Mouse (Mus musculus) bone marrow, adult 2 months (tissue): ENCODE measurements at regions not wholly inside any gene's neighbourhood (a gene's known extent, or its start where the extent isn't known, plus 50 kb on each side); places are given as distances from the start of the nearest gene placed in this dataset.

Source experiments
- H3K27ac ChIP-seq: fragments of 200-500 bp; 2 replicates; pipeline ENCODE4 v1.5.1; 2012; ENCODE audit warnings: low read depth, mild to moderate bottlenecking, control low read depth, inconsistent platforms, low read length; ENCODE audit not compliant: control insufficient read depth, poor library complexity, insufficient read depth
- H3K4me1 ChIP-seq: fragments of 200-500 bp; 2 replicates; pipeline ENCODE4 v1.6.1; 2011; ENCODE audit warnings: low read length; ENCODE audit not compliant: control insufficient read depth, insufficient read depth
- H3K4me3 ChIP-seq: fragments of 200-500 bp; replicated peaks from 2 replicates; pipeline ENCODE3; 2011; ENCODE audit warnings: mild to moderate bottlenecking, low read depth, low read length, control low read depth; ENCODE audit not compliant: control insufficient read depth
- CTCF ChIP-seq: fragments of 200-500 bp; IDR thresholded peaks from 2 replicates; pipeline ENCODE4 v1.5.1; 2011; ENCODE audit warnings: low read length, control low read depth; ENCODE audit not compliant: control insufficient read depth, insufficient read depth
- POLR2A ChIP-seq: fragments of 200-500 bp; IDR thresholded peaks from 2 replicates; pipeline ENCODE4 v1.6.1; 2011; ENCODE audit warnings: low read depth, mild to moderate bottlenecking, control low read depth, low read length, borderline replicate concordance; ENCODE audit not compliant: control insufficient read depth
- WGBS: fragments of 180-500 bp; shearing (Covaris S2); methylation state at CpG from one replicate; pipeline ENCODE4 v1.1.7; 2018; 5-methylcytosine and 5-hydroxymethylcytosine counted together

DNA sequence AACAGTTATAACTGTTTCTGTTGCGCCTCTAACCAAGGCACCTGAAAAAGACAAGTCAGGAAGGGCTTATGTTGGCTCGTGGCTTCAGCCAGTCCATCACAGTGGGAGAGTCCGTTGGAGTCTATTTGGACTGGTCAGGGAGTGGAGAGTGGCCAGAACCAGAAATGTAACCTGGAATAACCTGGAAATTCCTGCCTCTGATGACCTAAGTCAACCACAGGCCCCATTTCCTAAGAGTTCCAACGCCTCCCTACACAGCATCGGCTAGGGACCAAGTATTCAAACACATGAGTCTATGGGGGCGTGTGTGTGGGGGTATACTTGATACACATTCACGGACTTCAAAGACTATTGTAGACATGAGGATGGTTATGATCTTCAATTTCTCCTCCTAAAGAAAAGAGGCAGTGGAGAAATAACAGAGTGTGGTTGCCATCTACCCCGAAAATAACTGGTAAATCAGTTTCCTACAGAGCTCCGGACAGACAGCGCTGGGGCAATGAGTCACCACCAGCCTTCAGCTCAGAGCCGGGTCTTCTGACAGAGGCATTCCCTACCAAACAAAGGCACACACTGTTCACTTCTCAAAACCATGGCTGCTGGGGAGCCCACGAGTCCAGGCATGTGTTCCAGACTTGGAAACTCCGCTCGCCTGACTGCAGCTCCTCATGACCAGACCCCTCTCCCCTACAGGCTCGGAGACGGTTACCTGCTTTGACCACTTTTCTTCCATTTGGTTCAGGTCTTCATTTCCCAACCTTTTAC, 167.0 kb upstream of the Irx5 start:
- 84% methylated on average over 16 of the region's 16 CpGs for WGBS
- TF ChIP-seq CTCF (no peak), POLR2A (no peak)
- no peaks in the 10 kb centered on the region for H3K4me1 ChIP-seq
- no peak overlapping the region for H3K4me3 ChIP-seq
- no peak overlapping the region for H3K27ac ChIP-seq

DNA sequence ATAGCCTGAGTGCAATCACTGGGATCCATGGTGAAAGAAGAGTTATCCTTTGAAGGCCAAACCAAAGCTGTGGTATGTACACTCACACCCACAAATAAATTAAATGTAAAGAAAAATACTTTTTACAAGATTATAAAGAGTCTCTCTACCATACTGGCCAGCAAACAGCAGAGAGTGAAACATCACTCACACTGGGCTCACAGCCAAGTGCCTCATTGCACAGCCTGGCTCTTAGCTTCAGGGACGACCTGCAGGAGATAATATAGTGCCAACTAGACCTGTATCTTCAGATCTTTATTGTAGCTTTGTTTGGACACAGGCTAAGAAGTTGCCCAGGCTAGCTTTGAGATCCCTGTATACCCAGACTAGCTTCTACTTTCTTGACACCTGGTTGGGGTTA, 174.1 kb upstream of the Irx5 start:
- Histone ChIP-seq H3K4me1 (no peaks in the 10 kb centered on the region), H3K4me3 (no peak overlapping the region), H3K27ac (no peak overlapping the region)
- TF ChIP-seq POLR2A (no peak), CTCF (no peak)
- whole genome bisulfite sequencing, result 20% methylated on average over 1 of the region's 1 CpGs

DNA sequence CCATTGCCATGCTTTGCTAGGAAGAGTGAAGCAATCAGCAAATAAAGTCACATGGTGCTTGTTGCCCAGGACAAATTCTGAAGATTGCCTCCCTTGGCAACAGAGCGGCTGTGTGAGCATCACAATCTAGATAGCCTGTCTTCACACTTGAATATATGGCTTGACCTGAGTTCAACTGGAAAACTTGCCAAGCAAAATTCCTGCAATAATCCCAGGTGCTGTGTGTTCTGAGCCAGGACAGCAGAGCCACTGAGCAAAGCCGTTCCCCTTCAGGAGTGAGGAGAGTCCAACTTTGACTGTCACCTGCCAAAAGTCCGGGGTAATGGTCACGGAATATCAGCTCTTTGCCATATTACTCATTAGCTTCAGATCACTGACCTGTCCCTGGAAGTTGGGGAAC, 176.8 kb upstream of the Irx5 start:
- Histone ChIP-seq H3K4me1 (no peaks in the 10 kb centered on the region), H3K4me3 (no peak overlapping the region), H3K27ac (no peak overlapping the region)
- WGBS, result 80% methylated on average over 4 of the region's 4 CpGs
- TF ChIP-seq POLR2A, result no peak
- no peak for TF ChIP-seq CTCF

DNA sequence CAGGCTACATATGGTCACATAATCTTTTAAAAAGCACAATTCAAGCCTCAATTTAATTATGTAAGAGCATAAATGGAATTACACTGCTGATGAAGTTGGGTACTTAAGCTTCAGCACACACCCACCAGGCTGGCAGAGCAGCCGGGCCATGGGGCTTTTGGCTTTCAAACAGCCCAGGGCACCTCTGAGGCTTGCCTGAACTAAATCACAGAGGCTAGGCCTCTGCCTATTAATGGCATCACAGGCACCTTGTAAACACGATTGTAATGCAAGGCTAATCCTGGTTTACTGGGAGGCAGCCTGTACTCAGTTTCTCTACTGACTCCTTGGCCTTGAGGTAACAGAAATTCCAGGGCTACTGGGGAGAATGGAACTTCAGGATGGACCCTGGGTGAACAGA, 178.1 kb upstream of the Irx5 start:
- WGBS, result 70% methylated on average over 2 of the region's 2 CpGs
- Histone ChIP-seq H3K4me3 (no peak overlapping the region), H3K4me1 (no peaks in the 10 kb centered on the region), H3K27ac (no peak overlapping the region)
- TF ChIP-seq CTCF, result no peak
- no peak for TF ChIP-seq POLR2A

DNA sequence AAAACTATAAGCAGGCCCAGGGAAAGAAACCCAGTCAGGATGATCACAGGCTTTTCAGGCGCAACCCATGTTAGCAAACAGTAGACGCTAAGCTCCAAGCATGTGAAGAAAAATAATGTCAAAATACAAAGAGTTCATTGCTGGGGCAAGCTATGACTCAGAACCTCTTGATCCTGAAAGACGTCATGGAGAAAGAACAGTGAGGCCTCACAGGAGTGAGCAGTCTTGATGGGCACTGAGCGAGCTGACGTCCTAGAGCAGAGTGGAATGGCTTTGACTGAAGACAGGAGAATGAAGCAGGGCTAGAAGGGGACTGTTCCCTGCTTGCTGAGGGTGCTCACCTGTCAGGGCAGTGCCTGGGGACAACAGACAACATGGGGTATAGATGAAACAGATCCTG, 181.3 kb upstream of the Irx5 start:
- Histone ChIP-seq H3K27ac (no peak overlapping the region), H3K4me3 (no peak overlapping the region), H3K4me1 (no peaks in the 10 kb centered on the region)
- TF ChIP-seq POLR2A (no peak), CTCF (no peak)
- WGBS, result 89% methylated on average over 5 of the region's 5 CpGs

DNA sequence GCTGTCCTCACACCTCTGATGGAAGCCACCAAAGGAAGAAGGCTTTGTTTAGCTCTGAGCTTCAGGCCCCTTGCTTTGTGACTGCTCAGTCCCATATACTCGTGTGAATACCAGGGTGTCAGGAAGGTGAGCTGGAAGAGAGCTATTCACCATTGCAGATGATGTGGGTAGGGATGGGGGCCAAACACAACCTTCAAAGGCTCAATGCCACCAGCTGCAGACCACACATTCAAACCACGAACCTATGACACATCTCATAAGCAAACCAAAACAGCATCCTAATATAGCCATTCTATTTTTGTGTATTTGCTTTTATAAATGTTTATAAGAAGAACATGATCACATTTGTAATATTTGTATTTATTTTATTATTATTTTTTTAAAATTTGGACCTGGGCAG, 183.3 kb upstream of the Irx5 start:
- WGBS, result 35% methylated on average over 2 of the region's 2 CpGs
- H3K27ac ChIP-seq, result no peak overlapping the region
- H3K4me1 ChIP-seq, result no peaks in the 10 kb centered on the region
- no peak overlapping the region for H3K4me3 ChIP-seq
- TF ChIP-seq POLR2A (no peak), CTCF (no peak)

DNA sequence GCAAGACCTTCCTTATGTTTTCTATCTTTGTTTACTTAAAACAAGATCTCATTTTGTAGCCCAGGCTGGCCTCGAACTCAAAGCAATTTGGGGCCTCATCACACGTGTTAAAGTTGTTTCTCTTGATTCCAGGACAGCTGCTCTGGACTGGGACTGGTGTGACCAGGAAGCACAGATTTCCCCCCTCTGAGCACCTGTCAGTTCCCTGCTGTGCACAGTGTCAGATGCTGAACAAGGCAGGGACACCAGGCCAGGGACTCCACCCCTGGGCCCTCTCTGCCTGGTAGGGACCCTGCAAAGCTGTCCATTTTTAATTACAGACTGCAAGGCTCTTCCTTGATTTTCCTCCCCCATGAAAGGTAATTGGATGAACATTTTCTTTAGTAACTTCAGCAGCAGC, 185.8 kb upstream of the Irx5 start:
- 61% methylated on average over 2 of the region's 2 CpGs for WGBS
- Histone ChIP-seq H3K4me3 (no peak overlapping the region), H3K4me1 (no peaks in the 10 kb centered on the region), H3K27ac (no peak overlapping the region)
- no peak for TF ChIP-seq CTCF
- no peak for TF ChIP-seq POLR2A

DNA sequence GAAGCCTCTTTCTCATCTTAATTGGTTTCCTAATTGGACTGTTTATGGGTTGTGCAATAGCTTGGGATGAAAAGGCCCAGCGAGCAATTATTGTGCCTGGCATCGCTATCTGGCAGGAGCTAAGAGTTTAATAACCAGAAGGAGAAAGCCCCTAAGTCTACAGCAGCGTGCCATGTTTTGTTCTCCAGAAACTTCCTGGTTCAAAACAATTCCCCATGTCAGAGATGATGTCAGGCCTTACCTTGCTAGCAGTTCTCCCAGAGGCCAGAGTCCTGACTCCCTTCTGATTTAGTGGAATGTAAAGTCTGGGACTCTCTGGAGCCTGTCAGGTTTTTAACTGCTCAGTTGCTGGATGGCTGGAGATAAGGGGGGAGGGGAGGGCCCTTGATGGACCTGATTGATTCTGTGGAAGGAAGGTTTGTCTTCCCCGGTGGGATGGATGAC, 190.1 kb upstream of the Irx5 start:
- WGBS, result 69% methylated on average over 4 of the region's 4 CpGs
- TF ChIP-seq CTCF, result no peak
- TF ChIP-seq POLR2A, result no peak
- no peak overlapping the region for H3K27ac ChIP-seq

DNA sequence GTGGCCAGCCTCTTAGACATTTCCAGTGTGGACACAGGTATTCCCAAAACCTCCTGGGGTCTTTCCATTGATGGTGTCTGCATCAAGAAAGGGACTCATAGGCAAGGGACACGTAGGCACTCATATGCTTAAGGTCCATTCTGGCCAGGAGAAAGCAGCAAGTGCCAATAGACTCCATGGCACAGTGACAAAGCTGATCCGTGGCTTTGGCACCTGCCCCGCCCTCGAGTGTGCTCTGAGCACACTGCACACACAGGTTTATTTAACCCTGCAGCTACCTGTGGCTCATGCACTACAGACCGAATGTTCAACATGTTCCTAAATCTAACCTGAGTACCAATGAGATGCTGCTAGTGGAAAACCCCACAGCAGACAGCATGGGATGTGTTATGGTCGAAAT, 192.1 kb upstream of the Irx5 start:
- TF ChIP-seq CTCF (no peak), POLR2A (no peak)
- WGBS, result 71% methylated on average over 6 of the region's 6 CpGs
- no peak overlapping the region for H3K27ac ChIP-seq
- no peaks in the 10 kb centered on the region for H3K4me1 ChIP-seq
- no peak overlapping the region for H3K4me3 ChIP-seq

More for the DNA sequence above, 190.1 kb upstream of the Irx5 start:
- no peaks in the 10 kb centered on the region for H3K4me1 ChIP-seq
- no peak overlapping the region for H3K4me3 ChIP-seq
